Mouse (Mus musculus) ES-E14 (cell line): ENCODE results near the gene Zmynd11.

ENCODE experiments used
- CHD2 ChIP-seq: IDR thresholded peaks from 2 replicates; pipeline ENCODE4 v1.6.1; 2014; ENCODE audit warnings: mild to moderate bottlenecking, low read depth, low read length, inconsistent platforms
- HCFC1 ChIP-seq: IDR thresholded peaks from 2 replicates; pipeline ENCODE4 v1.6.1; 2012; ENCODE audit warnings: low read length, inconsistent platforms, borderline replicate concordance; ENCODE audit not compliant: insufficient read depth
- MAFK ChIP-seq: IDR thresholded peaks from 2 replicates; pipeline ENCODE4 v1.6.1; 2014; ENCODE audit warnings: mild to moderate bottlenecking, low read depth, low read length, inconsistent platforms; ENCODE audit not compliant: insufficient read depth
- ZC3H11A ChIP-seq: IDR thresholded peaks from 2 replicates; pipeline ENCODE4 v1.6.1; 2012; ENCODE audit warnings: low read depth, mild to moderate bottlenecking, inconsistent platforms, low read length, borderline replicate concordance
- ZNF384 ChIP-seq: IDR thresholded peaks from 2 replicates; pipeline ENCODE4 v1.6.1; 2012; ENCODE audit warnings: low read depth, low read length, inconsistent platforms

GRCm38 (mm10) chr13:9767279-9767678, 2.1 kb upstream of the Zmynd11 start:
- TF ChIP-seq ZNF384 (no peak), CHD2 (no peak), MAFK (no peak), HCFC1 (no peak), ZC3H11A (no peak)
